Mouse (Mus musculus): ENCODE measurements around the gene Olfr576.

The Olfr576 gene

GRCm38 (mm10) chr7:102962360-102962759, at the start of gene Olfr576:
Gene Olfr576 (plus strand): TSS chr7:102962660.
- no peak for DNase-seq

- DNase-seq, result no peak
Observed at GRCm38 (mm10) chr7:102915261-102915660, 47.2 kb upstream of the Olfr576 start.

DNA sequence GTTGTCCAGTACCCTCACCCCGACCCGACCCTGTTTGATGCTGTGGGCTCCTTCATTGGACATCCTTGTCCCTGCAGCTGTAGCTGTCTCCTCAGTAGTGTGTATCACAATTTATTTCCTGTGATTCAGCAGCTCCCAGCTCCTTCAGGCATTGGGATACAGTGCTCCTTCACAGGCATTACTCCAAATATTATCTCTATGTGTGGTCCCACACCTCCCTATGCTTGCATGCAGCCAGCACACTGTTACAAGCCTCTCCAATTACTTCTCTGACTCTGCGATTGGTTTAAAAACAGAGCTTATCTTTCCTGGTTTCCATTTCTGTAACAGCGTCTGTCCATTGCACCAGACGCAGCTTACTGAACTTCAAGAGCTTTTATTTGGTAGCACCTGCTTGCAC, 46.1 kb upstream of the Olfr576 start:
- DNase-seq, result no peak

- DNase-seq, result no peak
Observed at GRCm38 (mm10) chr7:102917032-102917875, 45.2 kb upstream of the Olfr576 start, which contains the start of gene Olfr571. Gene Olfr571 (minus strand): TSS chr7:102917536.

DNA sequence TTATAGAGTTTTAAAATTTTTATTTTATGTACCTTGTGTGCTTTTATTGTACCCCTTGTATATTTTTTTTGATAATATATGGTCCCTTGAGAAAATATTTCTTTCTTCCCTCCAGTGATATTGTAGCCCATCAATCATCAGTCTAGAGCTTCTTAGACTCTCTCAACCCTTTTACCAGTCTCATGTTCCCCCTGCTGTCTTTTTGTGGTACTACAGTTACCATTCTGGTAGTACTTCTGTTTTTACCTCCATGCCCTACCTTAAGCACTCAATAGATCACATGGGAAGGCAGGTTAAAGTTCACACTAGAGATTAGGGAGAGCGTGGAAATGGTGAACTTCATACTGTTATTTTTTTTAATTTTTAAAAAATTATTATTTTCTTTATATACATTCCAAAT, 42.8 kb upstream of the Olfr576 start:
- DNase-seq, result no peak

- no peak for DNase-seq
Observed at GRCm38 (mm10) chr7:102924109-102924508, 38.4 kb upstream of the Olfr576 start, which contains the start of gene Olfr572. Gene Olfr572 (plus strand): TSS chr7:102924409.

GRCm38 (mm10) chr7:102927105-102927504, 35.4 kb upstream of the Olfr576 start:
- DNase-seq, result no peak

GRCm38 (mm10) chr7:102942475-102942874, 20.0 kb upstream of the Olfr576 start, which contains the start of gene Olfr573-ps1:
Gene Olfr573-ps1 (minus strand): TSS chr7:102942575.
- no peak for DNase-seq

- DNase-seq, result no peak
Observed at GRCm38 (mm10) chr7:102943417-102943816, 19.0 kb upstream of the Olfr576 start.

- DNase-seq, result no peak
Observed at GRCm38 (mm10) chr7:102948167-102948566, 14.3 kb upstream of the Olfr576 start, which contains the start of gene Olfr574. Gene Olfr574 (plus strand): TSS chr7:102948467.

GRCm38 (mm10) chr7:102950732-102951131, 11.7 kb upstream of the Olfr576 start:
- no peak for DNase-seq

GRCm38 (mm10) chr7:102958137-102958536, 4.3 kb upstream of the Olfr576 start:
- DNase-seq, result no peak

DNA sequence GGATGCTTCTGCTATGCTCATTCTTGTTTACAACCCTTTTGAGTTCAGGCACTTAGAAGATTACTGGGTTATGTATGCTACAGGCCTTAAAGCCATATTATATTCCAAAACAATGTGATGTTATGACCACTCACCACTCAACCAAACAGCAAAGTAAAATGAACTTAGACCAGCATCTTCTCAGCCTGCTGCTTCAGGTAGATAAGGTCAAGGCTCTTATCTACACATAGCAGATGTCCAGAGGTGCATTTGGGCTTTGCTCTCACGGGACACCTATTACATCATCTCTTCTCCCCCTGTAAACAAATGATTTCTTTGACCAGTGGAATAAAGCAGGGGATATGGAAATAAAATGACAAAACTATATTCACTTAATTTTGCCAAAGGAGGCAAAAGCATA, 3.9 kb upstream of the Olfr576 start, which contains the start of gene Olfr575:
Gene Olfr575 (minus strand): TSS at position 183 of the 400 bp plus-strand sequence.
- no peak for DNase-seq

DNA sequence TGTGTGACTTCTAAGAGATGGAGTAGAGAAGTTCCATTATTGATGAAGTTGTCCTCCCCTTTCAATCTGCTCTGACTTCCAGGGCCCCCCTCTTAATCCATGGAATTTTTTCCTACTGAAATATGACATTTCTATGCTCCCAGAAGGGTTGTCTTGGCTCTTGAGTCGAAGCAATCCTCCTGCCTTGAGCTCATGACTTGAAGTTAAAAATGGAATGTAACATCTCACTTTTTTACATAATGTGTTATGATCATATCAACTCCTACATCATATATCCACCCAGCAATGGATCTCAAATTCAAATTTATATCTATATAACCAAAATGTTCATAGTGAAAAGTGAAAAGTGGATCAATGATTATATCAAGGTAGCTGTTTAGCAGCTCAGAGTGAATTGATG, 11.9 kb downstream of the Olfr576 start:
- DNase-seq, result no peak

GRCm38 (mm10) chr7:102975843-102976242, 13.4 kb downstream of the Olfr576 start, which contains the start of gene Olfr577:
Gene Olfr577 (minus strand): TSS chr7:102975943.
- no peak for DNase-seq

GRCm38 (mm10) chr7:102989224-102989623, 26.8 kb downstream of the Olfr576 start, which contains the start of gene Olfr578:
Gene Olfr578 (minus strand): TSS chr7:102989324.
- no peak for DNase-seq

All from thymus, adult 18-20 months (tissue).